Mouse (Mus musculus) megakaryocyte, embryonic 14.5 days (primary cell): ENCODE measurements at regions not wholly inside any gene's neighbourhood (a gene's known extent, or its start where the extent isn't known, plus 50 kb on each side); places are given as distances from the start of the nearest gene placed in this dataset.

Experiments used
- H3K27me3 ChIP-seq: replicated peaks from 2 replicates; pipeline ENCODE3; 2012; ENCODE audit warnings: inconsistent platforms
- H3K36me3 ChIP-seq: replicated peaks from 2 replicates; pipeline ENCODE3; 2012; ENCODE audit warnings: low read length, inconsistent platforms, mixed read lengths
- H3K4me1 ChIP-seq: 2 replicates; pipeline ENCODE4 v1.6.1; 2012; ENCODE audit warnings: inconsistent platforms
- H3K4me3 ChIP-seq: replicated peaks from 2 replicates; pipeline ENCODE3; 2012; ENCODE audit warnings: moderate library complexity, mild to moderate bottlenecking, inconsistent platforms
- H3K9me3 ChIP-seq: 2 replicates; pipeline ENCODE4 v1.6.1; 2012; ENCODE audit warnings: inconsistent platforms
- FLI1 ChIP-seq: IDR thresholded peaks from 2 replicates; pipeline ENCODE4 v1.6.1; 2012; ENCODE audit warnings: low read length, inconsistent platforms, mixed read lengths
- GATA1 ChIP-seq: IDR thresholded peaks from 3 replicates; pipeline ENCODE4 v1.6.1; 2012; ENCODE audit warnings: mixed read lengths, low read length, inconsistent platforms, borderline replicate concordance

GRCm38 (mm10) chr12:70544850-70545510 lies 92.1 kb downstream of the Tmx1 start:
- peaks cover 3% of the 10 kb centered on the region; the same call in 1 of the 2 replicates for H3K9me3 ChIP-seq
- H3K4me3 ChIP-seq = no peak overlapping the region
- TF ChIP-seq FLI1 (no peak), GATA1 (no peak)
- no peaks in the 10 kb centered on the region for H3K4me1 ChIP-seq
- no peaks in the 10 kb centered on the region for H3K36me3 ChIP-seq
- peaks cover 10% of the 10 kb centered on the region for H3K27me3 ChIP-seq

GRCm38 (mm10) chr12:70547199-70547598 lies 94.3 kb downstream of the Tmx1 start:
- Histone ChIP-seq H3K27me3 (peaks cover 6% of the 10 kb centered on the region), H3K4me3 (no peak overlapping the region), H3K9me3 (peaks cover 15% of the 10 kb centered on the region), H3K4me1 (no peaks in the 10 kb centered on the region), H3K36me3 (no peaks in the 10 kb centered on the region)
- TF ChIP-seq GATA1 = no peak

GRCm38 (mm10) chr12:70549296-70549695 lies 96.4 kb downstream of the Tmx1 start:
- Histone ChIP-seq H3K27me3 (peaks cover 3% of the 10 kb centered on the region), H3K36me3 (no peaks in the 10 kb centered on the region), H3K4me3 (no peak overlapping the region), H3K4me1 (no peaks in the 10 kb centered on the region), H3K9me3 (peaks cover 15% of the 10 kb centered on the region)
- no peak for TF ChIP-seq FLI1
- no peak for TF ChIP-seq GATA1

- H3K36me3 ChIP-seq = no peaks in the 10 kb centered on the region
- no peaks in the 10 kb centered on the region for H3K4me1 ChIP-seq
- H3K27me3 ChIP-seq = peaks cover 4% of the 10 kb centered on the region
- TF ChIP-seq FLI1 (no peak), GATA1 (no peak)
- peaks cover 15% of the 10 kb centered on the region for H3K9me3 ChIP-seq
- H3K4me3 ChIP-seq = no peak overlapping the region
Observed at GRCm38 (mm10) chr12:70553866-70554265, 101.0 kb downstream of the Tmx1 start.

GRCm38 (mm10) chr12:70554586-70554985 lies 101.7 kb downstream of the Tmx1 start:
- Histone ChIP-seq H3K4me1 (no peaks in the 10 kb centered on the region), H3K4me3 (no peak overlapping the region), H3K36me3 (no peaks in the 10 kb centered on the region), H3K27me3 (peaks cover 5% of the 10 kb centered on the region), H3K9me3 (peaks cover 11% of the 10 kb centered on the region)
- TF ChIP-seq GATA1 (no peak), FLI1 (no peak)

- no peaks in the 10 kb centered on the region for H3K4me1 ChIP-seq
- no peak overlapping the region for H3K4me3 ChIP-seq
- H3K27me3 ChIP-seq = peaks cover 5% of the 10 kb centered on the region
- TF ChIP-seq FLI1 = no peak
- TF ChIP-seq GATA1 = no peak
- H3K36me3 ChIP-seq = no peaks in the 10 kb centered on the region
- peaks cover 8% of the 10 kb centered on the region for H3K9me3 ChIP-seq
Observed at GRCm38 (mm10) chr12:70555723-70556122, 102.8 kb downstream of the Tmx1 start.

- Histone ChIP-seq H3K9me3 (no peaks in the 10 kb centered on the region), H3K36me3 (no peaks in the 10 kb centered on the region), H3K4me3 (no peak overlapping the region), H3K27me3 (peaks cover 5% of the 10 kb centered on the region), H3K4me1 (no peaks in the 10 kb centered on the region)
- TF ChIP-seq FLI1 (no peak), GATA1 (no peak)
Observed at GRCm38 (mm10) chr12:70556820-70557219, 103.9 kb downstream of the Tmx1 start.

- Histone ChIP-seq H3K4me3 (no peak overlapping the region), H3K4me1 (no peaks in the 10 kb centered on the region), H3K9me3 (peaks cover 7% of the 10 kb centered on the region; the same call in 1 of the 2 replicates), H3K27me3 (peaks cover 2% of the 10 kb centered on the region), H3K36me3 (no peaks in the 10 kb centered on the region)
- TF ChIP-seq GATA1 = no peak
- no peak for TF ChIP-seq FLI1
Observed at GRCm38 (mm10) chr12:70563446-70563845, 110.6 kb downstream of the Tmx1 start.

GRCm38 (mm10) chr12:70575665-70576064 lies 122.8 kb downstream of the Tmx1 start:
- H3K4me3 ChIP-seq = no peak overlapping the region
- no peaks in the 10 kb centered on the region for H3K36me3 ChIP-seq
- no peaks in the 10 kb centered on the region for H3K9me3 ChIP-seq
- TF ChIP-seq FLI1 (no peak), GATA1 (no peak)
- H3K4me1 ChIP-seq = no peaks in the 10 kb centered on the region
- H3K27me3 ChIP-seq = peaks cover 4% of the 10 kb centered on the region

- no peaks in the 10 kb centered on the region for H3K4me1 ChIP-seq
Observed at GRCm38 (mm10) chr12:70577769-70578168, 124.9 kb downstream of the Tmx1 start.

GRCm38 (mm10) chr12:70579328-70579905 lies 126.5 kb downstream of the Tmx1 start:
- Histone ChIP-seq H3K4me3 (no peak overlapping the region), H3K9me3 (peaks cover 4% of the 10 kb centered on the region), H3K4me1 (no peaks in the 10 kb centered on the region), H3K36me3 (no peaks in the 10 kb centered on the region), H3K27me3 (peaks cover 4% of the 10 kb centered on the region)
- TF ChIP-seq FLI1 (no peak), GATA1 (no peak)

More at GRCm38 (mm10) chr12:70577769-70578168, 124.9 kb downstream of the Tmx1 start:
- Histone ChIP-seq H3K27me3 (peaks cover 4% of the 10 kb centered on the region), H3K4me3 (no peak overlapping the region), H3K36me3 (no peaks in the 10 kb centered on the region), H3K9me3 (peaks cover 2% of the 10 kb centered on the region)
- no peak for TF ChIP-seq FLI1
- TF ChIP-seq GATA1 = no peak
